Mouse (Mus musculus): ENCODE data around the gene Gzmm. TPM values are rescaled to one million over a fixed set of nuclear protein-coding genes. Genes with fewer than 3 reads are reported as not detected.

Gzmm gene
- 0.34 and 0.94 TPM in 2 replicates for polyA plus RNA-seq (2012; rRNA removed)

GRCm38 (mm10) chr10:79688720-79689119 lies at the start of gene Gzmm:
Gzmm (plus strand) TSS chr10:79689020.
- Histone ChIP-seq H3K27me3 (replicated peaks; ENCODE audit: control insufficient read depth, insufficient read depth, low read length) (no peaks in the 10 kb centered on the region), H3K4me1 (ENCODE audit: control insufficient read depth, insufficient read depth, low read length) (peaks cover 3% of the 10 kb centered on the region; the same call in 1 of the 2 replicates)
- TF ChIP-seq CTCF (conservative IDR thresholded peaks at IDR 0.05; ENCODE audit: insufficient read depth, insufficient read length, low read depth, low read length) (no peak), POLR2A (IDR thresholded peaks at IDR 0.05; ENCODE audit: low read depth, low read length) (no peak)

GRCm38 (mm10) chr10:79645711-79646110 lies 43.1 kb upstream of the Gzmm start, which contains the start of gene Odf3l2:
Odf3l2 (minus strand) TSS chr10:79645738.
- WGBS: 52% methylated on average over 8 of the region's 8 CpGs
- H3K36me3 ChIP-seq (ENCODE audit: control insufficient read depth, insufficient read depth, low read length): no peaks in the 10 kb centered on the region
- H3K27me3 ChIP-seq (replicated peaks; ENCODE audit: control insufficient read depth, insufficient read depth, low read length): no peaks in the 10 kb centered on the region
- H3K4me3 ChIP-seq (ENCODE audit: insufficient read depth, low read depth, low read length): no peak within 1 kb of the TSS
- H3K27ac ChIP-seq (ENCODE audit: insufficient read depth, low read depth, low read length): no peak within 1 kb of the TSS
- no peak for DNase-seq
- TF ChIP-seq POLR2A (IDR thresholded peaks at IDR 0.05; ENCODE audit: low read depth, low read length): no peak
- no peak for TF ChIP-seq CTCF (conservative IDR thresholded peaks at IDR 0.05; ENCODE audit: insufficient read depth, insufficient read length, low read depth, low read length)
- no peaks in the 10 kb centered on the region for H3K4me1 ChIP-seq (ENCODE audit: control insufficient read depth, insufficient read depth, low read length)

More at GRCm38 (mm10) chr10:79688720-79689119, at the start of gene Gzmm:
- Histone ChIP-seq H3K36me3 (ENCODE audit: control insufficient read depth, insufficient read depth, low read length) (no peaks in the 10 kb centered on the region), H3K27ac (ENCODE audit: insufficient read depth, low read depth, low read length) (no peak within 1 kb of the TSS), H3K4me3 (ENCODE audit: insufficient read depth, low read depth, low read length) (no peak within 1 kb of the TSS)
- WGBS: 79% methylated on average over 4 of the region's 4 CpGs
- DNase-seq: no peak

GRCm38 (mm10) chr10:79649070-79649751 lies 39.6 kb upstream of the Gzmm start:
- Histone ChIP-seq H3K27ac (ENCODE audit: insufficient read depth, low read depth, low read length) (no peak overlapping the region), H3K4me3 (ENCODE audit: insufficient read depth, low read depth, low read length) (no peak overlapping the region), H3K36me3 (ENCODE audit: control insufficient read depth, insufficient read depth, low read length) (no peaks in the 10 kb centered on the region), H3K27me3 (replicated peaks; ENCODE audit: control insufficient read depth, insufficient read depth, low read length) (no peaks in the 10 kb centered on the region), H3K4me1 (ENCODE audit: control insufficient read depth, insufficient read depth, low read length) (no peaks in the 10 kb centered on the region)
- peak; percentile 72 for DNase-seq
- WGBS: 30% methylated on average over 7 of the region's 7 CpGs
- TF ChIP-seq POLR2A (IDR thresholded peaks at IDR 0.05; ENCODE audit: low read depth, low read length) (no peak), CTCF (conservative IDR thresholded peaks at IDR 0.05; ENCODE audit: insufficient read depth, insufficient read length, low read depth, low read length) (peak; percentile 94)

GRCm38 (mm10) chr10:79652789-79653188 lies 36.0 kb upstream of the Gzmm start:
- Histone ChIP-seq H3K27me3 (replicated peaks; ENCODE audit: control insufficient read depth, insufficient read depth, low read length) (no peaks in the 10 kb centered on the region), H3K4me1 (ENCODE audit: control insufficient read depth, insufficient read depth, low read length) (no peaks in the 10 kb centered on the region), H3K27ac (ENCODE audit: insufficient read depth, low read depth, low read length) (no peak overlapping the region), H3K36me3 (ENCODE audit: control insufficient read depth, insufficient read depth, low read length) (no peaks in the 10 kb centered on the region), H3K4me3 (ENCODE audit: insufficient read depth, low read depth, low read length) (no peak overlapping the region)
- peak; percentile 17 for DNase-seq
- 60% methylated on average over 7 of the region's 7 CpGs for WGBS
- no peak for TF ChIP-seq CTCF (conservative IDR thresholded peaks at IDR 0.05; ENCODE audit: insufficient read depth, insufficient read length, low read depth, low read length)
- no peak for TF ChIP-seq POLR2A (IDR thresholded peaks at IDR 0.05; ENCODE audit: low read depth, low read length)

- no peaks in the 10 kb centered on the region for H3K36me3 ChIP-seq (ENCODE audit: control insufficient read depth, insufficient read depth, low read length)
- no peaks in the 10 kb centered on the region for H3K27me3 ChIP-seq (replicated peaks; ENCODE audit: control insufficient read depth, insufficient read depth, low read length)
- TF ChIP-seq CTCF (conservative IDR thresholded peaks at IDR 0.05; ENCODE audit: insufficient read depth, insufficient read length, low read depth, low read length) (no peak), POLR2A (IDR thresholded peaks at IDR 0.05; ENCODE audit: low read depth, low read length) (no peak)
- DNase-seq: no peak
- no peaks in the 10 kb centered on the region for H3K4me1 ChIP-seq (ENCODE audit: control insufficient read depth, insufficient read depth, low read length)
- no peak overlapping the region for H3K4me3 ChIP-seq (ENCODE audit: insufficient read depth, low read depth, low read length)
- no peak overlapping the region for H3K27ac ChIP-seq (ENCODE audit: insufficient read depth, low read depth, low read length)
- 49% methylated on average over 1 of the region's 1 CpGs for WGBS
Observed at GRCm38 (mm10) chr10:79654946-79655395, 33.8 kb upstream of the Gzmm start.

GRCm38 (mm10) chr10:79658829-79659228 lies 30.0 kb upstream of the Gzmm start:
- no peak for DNase-seq
- no peak overlapping the region for H3K4me3 ChIP-seq (ENCODE audit: insufficient read depth, low read depth, low read length)
- no peaks in the 10 kb centered on the region for H3K27me3 ChIP-seq (replicated peaks; ENCODE audit: control insufficient read depth, insufficient read depth, low read length)
- 27% methylated on average over 4 of the region's 4 CpGs for WGBS
- H3K4me1 ChIP-seq (ENCODE audit: control insufficient read depth, insufficient read depth, low read length): no peaks in the 10 kb centered on the region
- no peaks in the 10 kb centered on the region for H3K36me3 ChIP-seq (ENCODE audit: control insufficient read depth, insufficient read depth, low read length)
- H3K27ac ChIP-seq (ENCODE audit: insufficient read depth, low read depth, low read length): no peak overlapping the region
- TF ChIP-seq POLR2A (IDR thresholded peaks at IDR 0.05; ENCODE audit: low read depth, low read length) (no peak), CTCF (conservative IDR thresholded peaks at IDR 0.05; ENCODE audit: insufficient read depth, insufficient read length, low read depth, low read length) (peak; percentile 32; the same call in 1 of the 2 replicates)

- TF ChIP-seq CTCF (conservative IDR thresholded peaks at IDR 0.05; ENCODE audit: insufficient read depth, insufficient read length, low read depth, low read length) (peak; percentile 31; the same call in 1 of the 2 replicates), POLR2A (IDR thresholded peaks at IDR 0.05; ENCODE audit: low read depth, low read length) (no peak)
- Histone ChIP-seq H3K4me3 (ENCODE audit: insufficient read depth, low read depth, low read length) (no peak overlapping the region), H3K27ac (ENCODE audit: insufficient read depth, low read depth, low read length) (no peak overlapping the region), H3K27me3 (replicated peaks; ENCODE audit: control insufficient read depth, insufficient read depth, low read length) (no peaks in the 10 kb centered on the region), H3K36me3 (ENCODE audit: control insufficient read depth, insufficient read depth, low read length) (no peaks in the 10 kb centered on the region), H3K4me1 (ENCODE audit: control insufficient read depth, insufficient read depth, low read length) (no peaks in the 10 kb centered on the region)
- 78% methylated on average over 2 of the region's 2 CpGs for WGBS
- DNase-seq: no peak
Observed at GRCm38 (mm10) chr10:79660298-79660697, 28.5 kb upstream of the Gzmm start.

Measured in kidney, adult 2 months (tissue).